Mouse (Mus musculus) adrenal gland, adult 8-10 months (tissue): ENCODE measurements around the gene Ccdc103. TPM values are rescaled to one million over a fixed set of nuclear protein-coding genes. Genes with fewer than 3 reads are reported as not detected.
A peak's percentile ranks its signal among the peaks of the same experiment; 100 is the strongest.

ENCODE experiments used
- DNase-seq: peaks from one replicate; pipeline ENCODE4 v3.0.0; 2022
- total RNA-seq, 4 experiments: library from RNA; stranded (reverse); gene quantifications; 2 replicates each; pipeline ENCODE4 v1.2.4; 2022

Ccdc103 gene
- total RNA-seq, result 1 to 10 TPM in 1 of 4 experiments, under 1 TPM in 3; 0.59 to 1.5 (median 0.70) TPM

- peak; percentile 86 for DNase-seq
These were observed at the start of gene Ccdc103, which contains the start of gene Eftud2 for GRCm38 (mm10) chr11:102880585-102881313. Gene Ccdc103 (plus strand): TSS chr11:102881204. Gene Eftud2 (minus strand): TSS chr11:102880985.

DNA sequence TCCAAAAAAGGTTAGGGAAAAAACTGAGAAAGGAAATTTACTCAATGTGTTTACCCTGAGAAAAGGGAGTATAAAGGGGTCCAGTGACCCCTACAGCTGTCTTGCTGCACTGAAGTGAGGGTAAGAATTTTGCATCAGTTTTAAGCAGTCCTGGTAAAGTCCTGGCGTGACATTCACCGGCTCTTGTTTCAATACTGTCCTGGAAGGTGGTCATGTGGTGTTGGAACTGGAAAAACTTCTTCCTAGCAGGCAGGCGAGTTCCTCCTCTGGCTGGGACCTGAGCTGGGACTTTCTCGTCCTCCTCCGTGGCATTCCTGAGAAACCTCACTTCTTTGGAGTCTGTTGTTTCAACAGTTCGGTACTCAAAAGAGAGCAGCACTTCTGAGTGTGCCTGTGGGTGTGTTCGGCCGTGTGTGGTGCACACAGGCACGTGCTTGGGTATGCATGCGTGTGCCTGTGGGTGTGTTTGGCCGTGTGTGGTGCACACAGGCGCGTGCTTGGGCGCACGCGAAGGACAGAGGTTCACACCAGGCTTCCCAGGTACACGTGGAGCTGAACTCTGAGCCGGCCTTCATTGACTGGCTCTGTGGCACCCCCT, 48.2 kb upstream of the Ccdc103 start:
- DNase-seq, result no peak

GRCm38 (mm10) chr11:102834219-102834618, 46.8 kb upstream of the Ccdc103 start:
- DNase-seq, result no peak

DNA sequence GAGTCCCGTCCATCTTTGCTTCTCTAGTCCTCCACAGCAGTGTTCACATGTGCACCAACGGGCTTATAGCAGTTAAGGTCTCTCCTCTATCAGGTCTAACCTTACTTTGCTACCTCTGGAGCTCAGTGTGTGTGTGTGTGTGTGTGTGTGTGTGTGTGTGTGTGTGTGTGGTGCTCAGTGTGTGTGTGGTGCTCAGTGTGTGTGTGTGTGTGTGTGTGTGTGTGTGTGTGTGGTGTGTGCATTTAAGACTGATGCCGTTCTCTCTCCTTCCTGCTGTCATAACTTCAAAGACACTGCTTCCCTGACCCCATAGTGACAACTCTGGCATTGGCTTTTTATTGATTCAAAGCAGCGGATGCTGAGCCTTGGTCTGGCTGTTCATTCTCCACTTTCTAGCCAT, 45.5 kb upstream of the Ccdc103 start, which contains the start of gene Higd1b:
Gene Higd1b (plus strand): TSS at position 301 of the 400 bp plus-strand sequence.
- DNase-seq, result no peak

- no peak for DNase-seq
These were observed 44.9 kb upstream of the Ccdc103 start for GRCm38 (mm10) chr11:102836146-102836545.

- no peak for DNase-seq
These were observed 43.6 kb upstream of the Ccdc103 start for GRCm38 (mm10) chr11:102837385-102837784.

- no peak for DNase-seq
These were observed 42.9 kb upstream of the Ccdc103 start for GRCm38 (mm10) chr11:102838126-102838525.

DNA sequence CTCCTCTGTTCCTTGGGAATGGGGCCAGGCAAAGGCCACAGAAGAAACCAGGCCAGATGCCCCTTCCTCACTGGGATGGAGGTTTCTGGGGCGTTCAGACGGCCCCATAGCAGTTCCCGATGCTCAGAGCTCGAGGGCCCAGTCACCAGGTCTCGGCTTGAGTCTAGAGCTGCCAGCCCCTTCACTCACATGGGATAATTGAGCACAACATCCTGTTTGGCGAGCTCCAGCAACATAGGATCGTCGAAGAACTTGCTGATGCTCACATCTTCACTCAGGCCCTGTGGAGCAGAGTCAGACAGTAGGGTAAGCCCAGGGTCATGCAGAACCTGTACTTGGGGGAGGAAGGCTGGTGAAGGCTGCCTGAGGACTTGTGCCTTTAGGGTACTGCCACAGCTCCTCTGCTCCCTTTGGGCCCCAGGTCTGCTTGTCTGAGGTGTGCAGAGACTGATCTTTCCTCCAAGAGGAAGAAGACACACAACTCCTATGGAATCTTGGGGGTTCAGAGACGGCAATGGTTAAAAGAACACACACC, 42.3 kb upstream of the Ccdc103 start:
- no peak for DNase-seq

DNA sequence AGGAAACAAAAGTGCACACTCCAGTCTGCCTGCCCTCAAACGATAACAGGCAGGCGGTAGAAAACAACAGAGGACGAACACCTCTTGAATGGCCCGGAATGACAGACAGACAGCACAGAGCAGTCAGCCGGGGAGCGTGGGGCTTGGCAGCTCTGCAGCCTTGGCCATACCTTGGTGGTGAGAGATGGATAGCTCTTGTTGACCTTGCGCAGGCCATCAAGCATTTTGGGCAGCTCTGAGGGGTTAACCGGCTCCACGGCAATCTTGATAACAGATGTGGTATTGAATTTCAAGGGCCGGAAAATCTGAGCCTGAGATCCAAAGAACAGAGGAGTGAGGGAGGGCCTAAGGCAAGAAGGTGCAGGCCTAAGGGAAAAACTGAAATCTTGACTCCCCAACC, 35.1 kb upstream of the Ccdc103 start:
- DNase-seq, result no peak

DNA sequence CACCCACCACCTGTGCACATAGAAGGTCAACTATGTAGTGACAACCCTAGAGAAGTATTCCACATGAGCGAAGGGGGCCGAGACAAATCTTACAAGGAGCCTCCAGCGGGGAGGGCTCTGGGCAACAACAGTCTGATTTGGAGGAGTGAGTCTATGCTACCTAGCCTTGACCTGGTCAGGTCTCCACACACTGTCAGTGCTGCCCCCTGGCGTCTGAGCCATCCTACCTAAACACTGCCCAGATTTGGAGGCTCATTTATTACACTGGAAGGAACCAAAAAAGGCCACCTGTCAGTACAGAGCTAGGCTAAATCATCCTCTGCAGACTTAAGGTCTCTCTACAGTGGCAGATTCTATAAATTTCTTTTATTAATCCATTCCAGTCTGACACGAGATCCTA, 29.1 kb upstream of the Ccdc103 start:
- peak; percentile 67 for DNase-seq

- DNase-seq, result no peak
These were observed 27.2 kb upstream of the Ccdc103 start for GRCm38 (mm10) chr11:102853760-102854159.

DNA sequence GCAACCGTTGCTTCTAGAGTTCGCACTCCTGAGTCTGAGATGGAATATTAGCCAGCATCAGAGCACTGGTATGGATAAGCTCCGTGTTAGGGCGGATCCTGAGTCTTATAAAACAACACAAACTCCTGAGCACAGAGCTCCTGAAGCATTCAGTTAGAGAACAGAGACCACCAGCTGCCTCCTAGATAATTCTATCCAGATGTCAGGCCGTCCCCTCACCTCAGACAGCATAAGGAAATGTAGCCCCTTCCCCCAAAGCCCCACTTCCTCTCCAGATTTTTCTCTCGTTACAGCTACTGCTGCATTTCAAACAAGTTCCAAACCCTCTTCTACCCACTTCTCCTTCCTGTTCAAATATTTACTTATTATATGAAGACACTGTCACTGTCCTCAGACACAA, 25.1 kb upstream of the Ccdc103 start:
- no peak for DNase-seq

DNA sequence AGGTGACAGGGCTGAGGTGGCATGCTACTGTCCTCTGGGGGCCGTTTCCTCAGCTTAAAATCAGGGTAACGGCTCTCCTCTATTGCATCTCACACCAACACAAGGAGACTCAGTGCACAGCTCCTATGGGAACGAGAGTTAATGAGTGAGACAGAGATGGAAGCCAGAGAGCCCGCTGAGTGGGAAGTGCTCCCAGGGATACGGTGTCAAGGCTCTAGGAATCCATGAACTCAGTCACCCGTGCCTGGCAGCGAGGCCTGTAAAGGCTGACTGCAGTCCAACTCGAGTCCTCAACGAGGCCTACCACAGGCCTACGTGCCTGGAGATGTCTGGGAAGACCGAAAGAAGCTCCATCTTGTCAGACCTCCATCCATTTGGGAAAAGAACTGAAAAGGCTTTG, 22.1 kb upstream of the Ccdc103 start:
- no peak for DNase-seq

DNA sequence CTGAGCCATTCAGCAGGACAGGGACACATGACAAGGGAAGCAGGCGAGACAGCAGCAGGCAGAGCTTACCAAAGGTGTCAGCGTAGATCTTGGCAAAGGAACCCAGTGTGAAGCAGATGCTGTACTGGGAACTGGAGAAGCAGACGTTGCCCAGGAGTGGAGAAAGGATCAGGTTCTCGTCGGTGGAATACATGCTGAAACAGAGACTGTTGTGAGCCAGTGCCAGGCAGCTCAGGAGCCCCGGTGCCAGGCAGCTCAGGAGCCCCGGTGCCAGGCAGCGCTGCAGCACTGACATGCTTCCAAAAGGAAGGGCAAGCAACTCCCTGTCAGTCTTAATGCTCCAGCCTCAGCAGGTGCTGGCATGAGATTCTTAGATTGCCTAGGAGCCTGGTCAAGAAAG, 21.1 kb upstream of the Ccdc103 start:
- DNase-seq, result no peak

DNA sequence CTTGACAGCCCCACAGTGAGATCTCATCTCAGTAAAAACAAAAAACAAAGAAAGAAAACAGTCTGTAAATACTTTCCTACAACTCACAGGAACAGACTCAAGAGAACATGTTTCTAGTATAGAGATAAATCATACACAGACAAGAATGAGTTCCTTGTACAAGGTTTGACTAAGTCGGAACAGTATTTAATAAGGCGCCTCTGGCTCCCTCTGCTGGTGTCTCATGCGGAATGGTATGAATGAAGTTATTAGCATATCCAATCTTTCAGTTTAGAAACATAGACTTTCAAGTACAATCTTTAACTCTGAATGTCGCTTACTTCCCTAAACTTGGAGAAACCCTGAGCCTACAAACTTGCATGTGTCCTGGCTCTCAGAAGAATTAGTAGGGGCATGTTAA, 16.7 kb upstream of the Ccdc103 start:
- DNase-seq, result no peak

DNA sequence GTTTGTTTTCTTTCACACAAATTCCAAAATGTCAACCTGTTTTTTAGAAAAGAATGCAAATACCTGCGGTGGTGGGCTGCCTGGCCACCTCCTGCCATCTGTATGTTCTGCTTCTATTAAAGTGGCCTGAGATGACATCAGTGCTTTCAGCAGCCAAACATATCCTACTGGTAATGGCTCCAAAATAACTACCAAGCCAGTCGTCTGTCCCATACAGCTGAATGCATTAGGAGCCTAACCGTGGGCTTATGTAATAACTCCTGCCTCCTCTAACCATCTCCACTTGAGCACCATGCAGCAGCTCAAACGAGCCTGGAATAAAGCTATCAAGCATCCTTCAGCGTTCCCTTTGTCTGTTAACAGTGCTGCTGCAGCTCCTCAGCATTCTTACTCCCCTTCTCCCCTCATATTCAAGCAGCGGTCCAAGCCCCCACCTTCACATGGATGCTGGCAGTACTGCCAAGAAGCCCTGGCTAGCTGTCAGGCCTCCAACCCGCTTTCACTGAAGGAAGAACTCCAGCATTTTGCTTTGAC, 6.1 kb upstream of the Ccdc103 start:
- DNase-seq, result no peak

- no peak for DNase-seq
These were observed 1.4 kb upstream of the Ccdc103 start for GRCm38 (mm10) chr11:102879558-102879957.

DNA sequence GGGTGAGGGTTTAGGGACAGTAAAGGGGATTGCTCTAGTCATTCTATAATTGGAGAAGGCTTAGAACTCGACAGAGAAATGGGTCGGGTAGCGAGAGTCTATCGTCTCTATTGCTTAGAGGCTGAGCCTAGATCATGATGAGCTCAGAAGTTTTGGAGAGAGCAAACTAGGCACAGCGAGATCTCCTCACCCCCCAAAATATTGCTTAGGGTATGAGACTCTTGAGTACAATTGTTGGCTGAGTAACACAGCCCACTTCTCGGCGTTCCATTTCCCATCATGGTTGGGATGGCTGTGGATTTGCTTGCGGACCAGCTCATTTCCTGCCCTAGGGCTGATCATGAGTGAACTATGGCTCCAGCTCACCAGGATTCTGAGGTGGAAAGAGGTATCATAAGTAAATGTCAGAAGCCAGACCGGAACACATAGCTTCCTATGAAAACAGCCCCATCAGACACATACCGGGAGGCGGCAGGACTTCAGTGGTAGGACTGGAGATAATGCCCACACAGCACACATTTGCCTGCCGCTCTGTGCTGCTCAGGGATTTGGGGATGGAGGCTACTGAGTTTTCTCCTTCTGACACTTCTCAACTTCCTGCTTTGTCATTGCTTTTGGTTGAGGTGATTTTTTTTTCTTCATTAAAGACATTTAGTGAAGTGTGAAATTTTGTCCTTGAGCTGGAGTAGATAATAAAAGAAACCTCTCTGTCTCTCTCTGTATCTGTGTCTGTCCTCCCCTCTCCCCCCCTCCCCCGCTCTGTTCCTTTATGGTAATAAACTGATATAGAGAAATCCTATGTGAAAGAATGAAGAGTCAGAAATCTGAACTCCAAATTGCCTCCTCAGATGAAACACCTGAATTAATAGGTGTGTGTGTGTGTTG, 552 bp downstream of the Ccdc103 start:
- no peak for DNase-seq

- no peak for DNase-seq
These were observed 3.7 kb downstream of the Ccdc103 start, which contains the start of gene Fam187a for GRCm38 (mm10) chr11:102884616-102885219. Gene Fam187a (plus strand): TSS chr11:102885169.

DNA sequence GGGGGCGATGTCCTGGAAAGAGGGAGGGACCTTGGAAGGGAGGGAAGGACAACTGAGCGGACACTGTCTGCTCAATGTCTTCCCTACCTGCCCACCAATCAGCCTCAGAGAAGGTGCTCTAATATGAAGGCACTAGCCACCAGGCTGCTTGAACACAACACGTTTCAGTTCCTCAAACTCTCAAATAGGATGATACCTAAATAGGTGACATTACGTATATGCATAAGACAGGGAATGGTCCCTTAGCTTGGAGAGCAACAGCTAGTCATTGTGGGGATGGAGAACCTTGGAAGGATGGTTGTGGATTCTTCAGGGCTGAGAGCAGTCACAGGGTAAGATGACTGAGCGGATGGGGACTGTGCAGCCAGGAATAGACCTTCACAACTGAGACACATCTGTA, 6.4 kb downstream of the Ccdc103 start:
- no peak for DNase-seq

DNA sequence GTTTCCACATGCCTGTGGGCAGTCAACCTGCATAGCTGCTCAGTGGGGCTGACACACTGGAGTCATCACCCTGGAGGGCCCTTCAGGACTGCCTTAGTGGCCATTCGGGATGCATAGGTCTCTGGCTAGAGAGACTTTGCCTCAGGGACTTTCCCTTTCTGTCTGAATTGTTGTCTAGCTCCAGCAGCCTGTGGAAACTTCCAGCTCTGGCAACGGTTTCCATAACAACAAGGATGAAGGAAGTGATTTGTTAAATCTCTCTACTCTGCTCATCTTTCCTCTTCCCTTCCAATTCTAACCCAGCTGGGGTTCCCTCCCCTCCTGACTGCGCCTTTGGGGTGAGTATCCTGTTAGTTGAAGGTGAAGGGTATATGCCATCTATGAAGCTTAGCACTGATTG, 7.1 kb downstream of the Ccdc103 start:
- DNase-seq, result no peak

DNA sequence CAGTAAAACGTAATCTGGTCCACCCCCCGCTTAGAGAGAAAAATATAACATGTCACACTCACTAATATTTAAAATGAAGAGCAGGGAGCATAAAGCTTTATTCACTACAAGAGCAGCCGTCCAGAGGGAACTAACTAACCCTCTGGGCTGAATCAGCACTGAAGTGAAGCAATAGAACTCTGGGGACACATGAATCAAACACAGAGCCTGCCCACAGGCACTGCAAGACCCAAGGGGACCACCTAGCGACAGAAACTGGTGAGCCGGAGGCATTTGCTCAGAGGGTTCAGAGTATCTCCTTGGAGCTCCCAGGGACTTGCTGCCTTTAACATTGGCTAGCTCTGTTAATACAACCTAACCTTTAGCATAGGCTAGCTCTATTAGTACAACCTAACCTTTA, 9.1 kb downstream of the Ccdc103 start:
- no peak for DNase-seq
